Mouse (Mus musculus) layer of hippocampus, adult 6 months (tissue): ENCODE results near the gene Psmb5. TPM values are rescaled to one million over a fixed set of nuclear protein-coding genes. Genes with fewer than 3 reads are reported as not detected.

ENCODE experiments used
- long read RNA-seq, 2 experiments: library from polyadenylated mRNA; unstranded; transcript quantifications; one replicate each; pipeline ENCODE4 v2.0.0; 2019 to 2020
- microRNA-seq: library from miRNA; unstranded; fragments of <30 nt; microRNA quantifications from one replicate; pipeline ENCODE4 v1.2.0, GENCODE M21; 2020
- polyA plus RNA-seq: library from polyadenylated mRNA; unstranded; fragments of <200 nt; fragmentation: Nextera tagmentation; gene quantifications from 2 replicates; pipeline ENCODE4 v1.2.3, GENCODE M21; 2021

Psmb5 gene
- polyA plus RNA-seq: 695 and 703 TPM in 2 replicates
- long read RNA-seq, experiment 1, transcript Psmb5-201 (3 exons, 899 nt): major isoform, 485 of 498 reads
- long read RNA-seq, experiment 1, partial matches to known transcripts: 11 of 498 reads
- long read RNA-seq, experiment 1, other reads (novel, unspliced or antisense): 2 of 498 reads
- long read RNA-seq, experiment 2, transcript Psmb5-201 (3 exons, 899 nt): major isoform, 125 of 125 reads
- long read RNA-seq, experiment 2, partial matches to known transcripts: 0 of 125 reads
- long read RNA-seq, experiment 2, other reads (novel, unspliced or antisense): 0 of 125 reads

DNA sequence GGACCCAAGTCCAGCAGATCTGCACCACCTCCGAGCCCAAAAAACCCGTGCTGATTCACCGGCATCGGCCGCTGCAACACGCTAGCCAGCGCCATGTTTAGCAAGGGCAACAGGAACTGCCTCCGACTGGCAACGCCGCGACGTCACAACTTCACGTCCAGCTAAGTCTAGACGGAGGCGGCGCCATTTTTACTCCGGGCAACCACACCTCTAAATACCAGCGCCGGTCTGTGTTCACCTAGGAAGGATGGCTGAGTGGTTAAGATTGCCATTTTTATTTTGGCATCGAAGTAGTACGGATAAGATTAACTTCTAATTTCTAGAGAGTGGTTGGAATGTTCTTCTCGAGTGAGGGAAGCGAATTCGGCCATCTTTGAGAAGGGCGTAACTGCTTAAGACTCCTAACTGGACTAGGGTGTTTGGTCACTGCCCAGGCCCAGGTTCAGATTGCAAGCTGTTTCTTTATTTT is at the start of gene Psmb5:
Psmb5 (minus strand) TSS at position 126 of the 469 bp plus-strand sequence.

DNA sequence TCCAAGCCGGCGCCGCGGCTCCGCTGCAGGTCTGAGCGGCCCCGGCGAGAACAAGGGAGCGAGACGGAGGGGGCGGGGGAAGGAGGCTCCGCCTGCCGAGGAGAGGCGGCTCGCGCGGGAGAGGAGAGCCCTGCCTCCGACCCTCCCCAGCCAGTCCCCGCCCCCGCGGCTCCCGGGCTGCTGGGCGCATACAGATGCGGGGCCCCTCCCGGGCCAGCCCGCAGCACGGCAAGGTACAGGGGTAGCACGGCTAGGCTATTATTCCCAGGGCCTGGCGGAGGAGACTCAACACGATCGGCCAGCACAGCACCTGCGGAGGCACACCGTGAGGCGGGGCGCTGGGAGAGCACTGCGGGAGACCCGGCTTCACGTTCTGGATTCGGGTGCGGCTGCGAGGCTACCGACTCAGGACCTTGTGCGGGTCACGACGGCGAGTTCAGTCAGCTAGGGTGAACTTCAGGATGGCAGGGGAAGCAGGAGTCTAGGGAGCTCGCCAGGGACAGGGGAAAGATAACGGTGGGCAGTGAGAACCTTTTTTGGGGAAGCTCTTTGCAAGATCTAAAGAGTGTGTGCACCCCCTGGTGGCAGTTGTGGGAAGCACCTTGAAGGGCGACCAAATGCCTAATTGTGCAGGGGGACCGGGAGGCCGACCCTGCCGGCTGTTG is 23.6 kb upstream of the Psmb5 start, which contains the start of gene Cdh24:
Cdh24 (minus strand) TSS at position 60 of the 665 bp plus-strand sequence.

DNA sequence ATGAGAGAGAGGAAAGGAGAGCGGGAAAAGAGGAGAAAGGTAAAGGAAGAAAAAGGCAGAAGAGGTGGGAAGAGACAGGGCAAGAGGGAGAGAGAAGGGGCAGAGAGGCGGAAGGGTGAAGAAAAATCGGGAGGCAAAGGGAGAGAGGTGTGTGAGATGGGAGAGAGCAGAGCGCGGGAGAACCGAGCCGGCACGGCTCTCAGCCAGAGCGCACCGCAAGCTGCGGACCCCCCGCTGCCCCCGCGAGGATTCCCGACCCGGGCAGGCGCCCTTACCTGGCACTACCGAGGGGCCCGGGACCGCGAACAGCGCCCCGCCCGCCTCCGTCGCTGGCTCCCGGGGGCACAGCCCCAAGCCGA is 23.1 kb upstream of the Psmb5 start, which contains the start of gene Gm17606:
Gm17606 (plus strand) TSS at position 7 of the 359 bp plus-strand sequence.

DNA sequence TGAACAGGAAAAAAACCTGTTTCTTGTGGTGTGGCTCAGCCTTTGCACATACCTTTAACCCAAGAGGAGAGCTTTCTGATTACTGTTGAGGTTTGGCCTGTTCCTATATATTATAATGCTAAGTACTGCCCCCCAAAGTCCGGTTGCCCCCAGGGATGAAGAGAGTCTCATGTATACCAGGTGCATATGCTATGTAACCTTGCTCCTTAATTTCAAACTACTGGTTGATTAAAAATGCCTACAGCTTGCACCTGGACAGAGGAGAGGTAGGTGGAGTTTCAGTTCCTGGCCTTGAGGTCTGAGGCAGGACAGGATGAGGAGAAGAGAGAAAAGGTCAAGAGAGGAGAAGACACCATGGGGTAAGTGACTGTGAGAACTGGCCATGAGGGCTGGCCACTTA is 3.3 kb upstream of the Psmb5 start, which contains the start of gene Psmb11:
Psmb11 (plus strand) TSS at position 301 of the 400 bp plus-strand sequence.

GRCm38 (mm10) chr14:54605752-54606321 is 12.0 kb downstream of the Psmb5 start, which contains the start of gene 4931414P19Rik:
Gene 4931414P19Rik, minus strand, starts transcription at chr14:54605993.

GRCm38 (mm10) chr14:54577089-54577982 is 40.5 kb downstream of the Psmb5 start, which contains the start of gene Ajuba:
Gene Ajuba, minus strand, starts transcription at chr14:54577558.

Small RNA genes within 50 kb of the gene (microRNA-seq; reads per million reads assigned to microRNA genes)
- not detected for gene Mir686
- not detected for gene Mir6948

Other genes with a start within 250 kb of the Psmb5 start
- gene Slc7a7, start 200.2 kb downstream of the Psmb5 start, polyA plus RNA-seq: 1.9 and 2.3 TPM in 2 replicates
- gene Mrpl52, start 191.1 kb downstream of the Psmb5 start, polyA plus RNA-seq: 440 and 462 TPM in 2 replicates
- 5.1 and 5.5 TPM in 2 replicates for gene Mmp14, start 186.4 kb downstream of the Psmb5 start, polyA plus RNA-seq
- gene Lrp10, start 153.9 kb downstream of the Psmb5 start, polyA plus RNA-seq: 15.3 and 18.7 TPM in 2 replicates
- 20.0 and 23.9 TPM in 2 replicates for gene Rem2, start 141.9 kb downstream of the Psmb5 start, polyA plus RNA-seq
- 40.4 and 43.4 TPM in 2 replicates for gene Prmt5, start 100.5 kb downstream of the Psmb5 start, polyA plus RNA-seq
- gene Haus4, start 63.4 kb downstream of the Psmb5 start, polyA plus RNA-seq: 4.4 and 5.7 TPM in 2 replicates
- gene Ajuba, start 40.5 kb downstream of the Psmb5 start, polyA plus RNA-seq: 0.75 and 0.79 TPM in 2 replicates
- gene 4931414P19Rik, start 12.0 kb downstream of the Psmb5 start, polyA plus RNA-seq: 1.5 and 2.4 TPM in 2 replicates
- 0.05 and 0.16 TPM in 2 replicates for gene Psmb11, start 3.4 kb upstream of the Psmb5 start, polyA plus RNA-seq
- gene Gm17606, start 22.9 kb upstream of the Psmb5 start, polyA plus RNA-seq: not detected in 2 replicates
- 0.85 and 1.1 TPM in 2 replicates for gene Cdh24, start 23.3 kb upstream of the Psmb5 start, polyA plus RNA-seq
- 45.3 and 57.3 TPM in 2 replicates for gene 1700123O20Rik, start 68.2 kb upstream of the Psmb5 start, polyA plus RNA-seq
- 33.5 and 35.4 TPM in 2 replicates for gene Acin1, start 68.9 kb upstream of the Psmb5 start, polyA plus RNA-seq
- gene Gm29776, start 80.8 kb upstream of the Psmb5 start, polyA plus RNA-seq: 0.05 TPM in 1 of 2 replicates, not detected in the other
- not detected in 2 replicates for gene Cebpe, start 94.2 kb upstream of the Psmb5 start, polyA plus RNA-seq
- 24.6 and 27.1 TPM in 2 replicates for gene Slc7a8, start 163.9 kb upstream of the Psmb5 start, polyA plus RNA-seq
- not detected in 2 replicates for gene Rnf212b, start 196.1 kb upstream of the Psmb5 start, polyA plus RNA-seq